Mouse (Mus musculus) intestine, embryonic 14.5 days (tissue): ENCODE results near the gene Osbpl2. TPM values are rescaled to one million over a fixed set of nuclear protein-coding genes. Genes with fewer than 3 reads are reported as not detected.
A peak's percentile ranks its signal among the peaks of the same experiment; 100 is the strongest.

ENCODE experiments used
- ATAC-seq: fragments of 200-750 bp; cut with Nextera tagmentation; replicated peaks from 2 replicates; pipeline ENCODE4 v1.8.0; 2017; ENCODE audit warnings: low read depth, moderate number of reproducible peaks, moderate TSS enrichment, moderate library complexity; ENCODE audit not compliant: low FRiP score, low TSS enrichment
- DNase-seq: peaks from one replicate; pipeline ENCODE4 v3.0.0-alpha.2; 2018; ENCODE audit warnings: low spot score
- H3K27ac ChIP-seq: fragments of 300-500 bp; sonication (generic); 2 replicates; pipeline ENCODE4 v1.5.1; 2014; ENCODE audit warnings: low read depth, mild to moderate bottlenecking, control low read depth
- H3K27me3 ChIP-seq: fragments of 300-500 bp; sonication (generic); replicated peaks from 2 replicates; pipeline ENCODE4 v1.6.1; 2014; ENCODE audit warnings: low read length, control low read depth; ENCODE audit not compliant: control insufficient read depth, insufficient read depth
- H3K36me3 ChIP-seq: fragments of 300-500 bp; sonication (generic); 2 replicates; pipeline ENCODE4 v1.6.1; 2014; ENCODE audit warnings: low read length, control low read depth; ENCODE audit not compliant: control insufficient read depth, insufficient read depth
- H3K4me1 ChIP-seq: fragments of 300-500 bp; sonication (generic); replicated peaks from 2 replicates; pipeline ENCODE4 v1.6.1; 2014; ENCODE audit warnings: low read length, control low read depth, mixed read lengths; ENCODE audit not compliant: control insufficient read depth, insufficient read depth
- H3K4me2 ChIP-seq: fragments of 300-500 bp; sonication (generic); 2 replicates; pipeline ENCODE4 v1.6.1; 2014; ENCODE audit warnings: low read length
- H3K4me3 ChIP-seq: fragments of 300-500 bp; sonication (generic); 2 replicates; pipeline ENCODE4 v1.5.1; 2014; ENCODE audit warnings: low read depth, low read length, control low read depth, mixed read lengths
- H3K9ac ChIP-seq: fragments of 300-500 bp; sonication (generic); 2 replicates; pipeline ENCODE4 v1.6.1; 2014; ENCODE audit warnings: mild to moderate bottlenecking, low read length
- H3K9me3 ChIP-seq: fragments of 300-500 bp; sonication (generic); 2 replicates; pipeline ENCODE4 v1.6.1; 2016; ENCODE audit warnings: low read length, control low read depth; ENCODE audit not compliant: control insufficient read depth
- WGBS: fragments of 180-500 bp; shearing (Covaris S2); extraction: QIAGEN DNeasy Blood & Tissue Kit; methylation state at CpG from one replicate; pipeline ENCODE4 v1.1.7; 2014; 5-methylcytosine and 5-hydroxymethylcytosine counted together
- polyA plus RNA-seq: library from polyadenylated mRNA; unstranded; fragments of >200 nt; fragmentation: Nextera tagmentation; extraction: Ambion mirVana; gene quantifications from 2 replicates; pipeline ENCODE4 v1.2.1, GENCODE M21; 2014

Gene Osbpl2
- polyA plus RNA-seq, 1 experiment from 2014 or later = 31.2 TPM

GRCm38 (mm10) chr2:180115279-180115678 lies 3.8 kb upstream of the Osbpl2 start:
- DNase-seq (no peak), ATAC-seq (no peak)
- Histone ChIP-seq H3K27me3 (no peaks in the 10 kb centered on the region), H3K9ac (no peak overlapping the region), H3K4me1 (peaks cover 15% of the 10 kb centered on the region), H3K27ac (no peak overlapping the region), H3K9me3 (no peaks in the 10 kb centered on the region), H3K36me3 (no peaks in the 10 kb centered on the region), H3K4me3 (no peak overlapping the region), H3K4me2 (no peak overlapping the region)
- 42% methylated on average over 6 of the region's 6 CpGs for WGBS

GRCm38 (mm10) chr2:180116081-180116493 lies 3.0 kb upstream of the Osbpl2 start:
- no peak for ATAC-seq
- no peak for DNase-seq
- Histone ChIP-seq H3K4me1 (peaks cover 17% of the 10 kb centered on the region), H3K27ac (no peak overlapping the region), H3K36me3 (no peaks in the 10 kb centered on the region), H3K9me3 (no peaks in the 10 kb centered on the region), H3K4me3 (no peak overlapping the region), H3K4me2 (no peak overlapping the region), H3K9ac (no peak overlapping the region), H3K27me3 (no peaks in the 10 kb centered on the region)
- WGBS = 64% methylated on average over 10 of the region's 10 CpGs

- Histone ChIP-seq H3K36me3 (0 out of 2 replicates have a peak, but pooled peaks cover 3% of the 10 kb centered on the region), H3K9me3 (no peaks in the 10 kb centered on the region), H3K27ac (no peak overlapping the region), H3K9ac (no peak overlapping the region), H3K27me3 (no peaks in the 10 kb centered on the region), H3K4me3 (no peak overlapping the region), H3K4me1 (peaks cover 17% of the 10 kb centered on the region), H3K4me2 (no peak overlapping the region)
- DNase-seq (no peak), ATAC-seq (no peak)
- WGBS = 80% methylated on average over 8 of the region's 8 CpGs
Observed at GRCm38 (mm10) chr2:180116741-180117484, 2.2 kb upstream of the Osbpl2 start.

GRCm38 (mm10) chr2:180117485-180118194 lies 1.5 kb upstream of the Osbpl2 start:
- Histone ChIP-seq H3K27me3 (no peaks in the 10 kb centered on the region), H3K27ac (no peak overlapping the region), H3K9me3 (no peaks in the 10 kb centered on the region), H3K9ac (no peak overlapping the region), H3K4me3 (no peak overlapping the region), H3K36me3 (0 out of 2 replicates have a peak, but pooled peaks cover 3% of the 10 kb centered on the region), H3K4me1 (peaks cover 17% of the 10 kb centered on the region), H3K4me2 (peak overlapping the region; percentile 16; the same call in 1 of the 2 replicates)
- DNase-seq (no peak), ATAC-seq (no peak)
- WGBS = 8% methylated on average over 13 of the region's 13 CpGs

GRCm38 (mm10) chr2:180119439-180120291 lies 559 bp downstream of the Osbpl2 start:
- no peaks in the 10 kb centered on the region for H3K9me3 ChIP-seq
- no peaks in the 10 kb centered on the region for H3K27me3 ChIP-seq
- H3K36me3 ChIP-seq = 0 out of 2 replicates have a peak, but pooled peaks cover 3% of the 10 kb centered on the region
- H3K9ac ChIP-seq = peak overlapping the region; percentile 85
- peak overlapping the region; percentile 62; the same call in 1 of the 2 replicates for H3K27ac ChIP-seq
- H3K4me2 ChIP-seq = peak overlapping the region; percentile 93
- H3K4me3 ChIP-seq = peak overlapping the region; percentile 85
- under 1% methylated on average over 65 of the region's 68 CpGs for WGBS
- peak; percentile 76 for DNase-seq
- peaks cover 17% of the 10 kb centered on the region for H3K4me1 ChIP-seq
- ATAC-seq = peak; percentile 40

GRCm38 (mm10) chr2:180120292-180120761 lies 1.2 kb downstream of the Osbpl2 start:
- peaks cover 17% of the 10 kb centered on the region for H3K4me1 ChIP-seq
- H3K4me2 ChIP-seq = peak overlapping the region; percentile 93
- DNase-seq = no peak
- no peak for ATAC-seq
- H3K27me3 ChIP-seq = no peaks in the 10 kb centered on the region
- H3K9me3 ChIP-seq = no peaks in the 10 kb centered on the region
- H3K36me3 ChIP-seq = 0 out of 2 replicates have a peak, but pooled peaks cover 3% of the 10 kb centered on the region
- no peak overlapping the region for H3K27ac ChIP-seq
- H3K4me3 ChIP-seq = peak overlapping the region; percentile 85
- 67% methylated on average over 5 of the region's 5 CpGs for WGBS
- peak overlapping the region; percentile 85; the same call in 1 of the 2 replicates for H3K9ac ChIP-seq

GRCm38 (mm10) chr2:180124192-180124591 lies 5.1 kb downstream of the Osbpl2 start:
- Histone ChIP-seq H3K4me2 (no peak overlapping the region), H3K9ac (no peak overlapping the region), H3K4me3 (no peak overlapping the region), H3K4me1 (peaks cover 11% of the 10 kb centered on the region; the same call in 1 of the 2 replicates), H3K27me3 (no peaks in the 10 kb centered on the region), H3K27ac (no peak overlapping the region), H3K9me3 (no peaks in the 10 kb centered on the region), H3K36me3 (0 out of 2 replicates have a peak, but pooled peaks cover 3% of the 10 kb centered on the region)
- ATAC-seq (no peak), DNase-seq (no peak)
- 89% methylated on average over 2 of the region's 2 CpGs for WGBS

GRCm38 (mm10) chr2:180126195-180126594 lies 7.1 kb downstream of the Osbpl2 start:
- no peak overlapping the region for H3K4me3 ChIP-seq
- WGBS = 15% methylated on average over 4 of the region's 4 CpGs
- DNase-seq = no peak
- H3K9me3 ChIP-seq = no peaks in the 10 kb centered on the region
- no peak overlapping the region for H3K4me2 ChIP-seq
- no peaks in the 10 kb centered on the region for H3K27me3 ChIP-seq
- no peak overlapping the region for H3K9ac ChIP-seq
- no peak for ATAC-seq
- 0 out of 2 replicates have a peak, but pooled peaks cover 6% of the 10 kb centered on the region for H3K4me1 ChIP-seq
- no peak overlapping the region for H3K27ac ChIP-seq
- 0 out of 2 replicates have a peak, but pooled peaks cover 3% of the 10 kb centered on the region for H3K36me3 ChIP-seq
